Comparison of ENCODE assay signal across 12 mouse cellular contexts in the genomic region with DNA sequence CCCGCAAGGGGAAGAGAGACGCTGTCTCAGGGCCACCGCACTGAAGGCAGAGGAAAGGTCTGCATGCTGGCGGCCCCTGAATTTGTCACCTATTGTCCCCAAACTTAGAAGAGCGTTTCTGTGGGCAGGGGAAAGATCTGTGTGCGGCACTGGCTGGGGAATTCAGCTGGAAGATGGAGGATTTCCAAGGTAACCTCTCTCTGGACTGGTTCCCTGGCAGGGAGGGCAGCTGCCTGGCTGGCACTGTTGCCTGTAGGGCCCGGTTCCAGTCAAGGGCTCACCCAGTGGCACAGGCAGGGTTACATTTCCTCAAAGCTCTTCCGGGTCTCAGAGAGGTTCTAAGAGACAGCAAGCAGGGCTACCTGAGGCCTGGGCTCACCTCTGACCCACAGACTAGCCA.
DNase-seq lines count a peak whose midpoint lies in the region; ATAC-seq lines count a peak whose summit lies in the region.
"Had no signal": no experiment of that assay in that cellular context is flagged by ENCODE, and none has a peak within 500 bp of the region (broad histone marks: within the 10 kb centered on the region; RNA-seq: fewer than 3 reads in every experiment).

No protein-coding gene starts in this region.

- H3K36me3 ChIP-seq in hindbrain, embryonic 14.5 days (replicated peaks; ENCODE audit: control insufficient read depth, insufficient read depth): no peaks in the 10 kb centered on the region
- H3K36me3 ChIP-seq in hindbrain, embryonic 11.5 days (ENCODE audit: control insufficient read depth, insufficient read depth, low read length): no peaks in the 10 kb centered on the region
- H3K36me3 ChIP-seq: G1E had no signal

- H3K9ac ChIP-seq in hindbrain, embryonic 14.5 days: no peak overlapping the region
- H3K9ac ChIP-seq in hindbrain, embryonic 11.5 days (ENCODE audit: low read depth, low read length): no peak overlapping the region

- ATAC-seq in hindbrain, embryonic 14.5 days (ENCODE audit: low FRiP score): 0 out of 2 replicates have a peak, but pooled peaks have one; percentile 40
- ATAC-seq in hindbrain, embryonic 11.5 days (ENCODE audit: low FRiP score): no peak
- ATAC-seq: activated CD4-positive, CD25-positive, alpha-beta regulatory T cell, adult 4 months had no signal

- H3K27ac ChIP-seq in hindbrain, embryonic 14.5 days: no peak overlapping the region
- no peak overlapping the region for H3K27ac ChIP-seq in hindbrain, embryonic 11.5 days (ENCODE audit: low read depth, low read length)

- H3K9me3 ChIP-seq in hindbrain, embryonic 14.5 days (ENCODE audit: control insufficient read depth, low read length): no peaks in the 10 kb centered on the region
- no peaks in the 10 kb centered on the region for H3K9me3 ChIP-seq in hindbrain, embryonic 11.5 days (ENCODE audit: control insufficient read depth, low read length)

- no peak overlapping the region for H3K4me2 ChIP-seq in hindbrain, embryonic 14.5 days (replicated peaks)
- H3K4me2 ChIP-seq in hindbrain, embryonic 11.5 days (replicated peaks; ENCODE audit: low read depth, low read length): no peak overlapping the region
- H3K4me2 ChIP-seq: midbrain, embryonic 11.5 days had no signal

- no peak overlapping the region for H3K4me3 ChIP-seq in hindbrain, embryonic 14.5 days (replicated peaks; ENCODE audit: low read length)
- no peak overlapping the region for H3K4me3 ChIP-seq in hindbrain, embryonic 11.5 days (ENCODE audit: low read depth, low read length)

- H3K27me3 ChIP-seq in hindbrain, embryonic 14.5 days (ENCODE audit: control insufficient read depth, insufficient read depth, low read length): 0 out of 2 replicates have a peak, but pooled peaks cover 4% of the 10 kb centered on the region
- H3K27me3 ChIP-seq in hindbrain, embryonic 11.5 days (ENCODE audit: control insufficient read depth, insufficient read depth, low read length): no peaks in the 10 kb centered on the region

- DNase-seq in adrenal gland, adult 2 months: peak; percentile 25
- DNase-seq in adrenal gland, adult 8-10 months: no peak
- no peak for DNase-seq in hindbrain, embryonic 14.5 days (ENCODE audit: low spot score)
- DNase-seq in hindbrain, embryonic 11.5 days (ENCODE audit: low spot score): no peak
- DNase-seq in adipocyte (ENCODE audit: low spot score): peak; percentile 73
- peak; percentile 56 for DNase-seq in gastrocnemius, adult 18-20 months (ENCODE audit: low spot score)
- no peak for DNase-seq in urinary bladder, postnatal 25 days (ENCODE audit: low spot score)
- no peak for DNase-seq in layer of hippocampus, postnatal 36 days
- DNase-seq: kidney, postnatal 25 days had no signal

- H3K4me1 ChIP-seq in hindbrain, embryonic 14.5 days (replicated peaks; ENCODE audit: control insufficient read depth, insufficient read depth, low read length): no peaks in the 10 kb centered on the region
- peaks cover 3% of the 10 kb centered on the region; the same call in 1 of the 2 replicates for H3K4me1 ChIP-seq in hindbrain, embryonic 11.5 days (replicated peaks; ENCODE audit: control insufficient read depth, insufficient read depth, low read length)

- 64% methylated on average over 8 of the region's 8 CpGs for WGBS in hindbrain, embryonic 14.5 days
- 83% methylated on average over 8 of the region's 8 CpGs for WGBS in hindbrain, embryonic 11.5 days

Comparison
In these comparisons a context has a peak if more than half of its experiments do, and no peak if none do; other contexts are left out.
1. DNase-seq: peak in adrenal gland, adult 2 months (single experiment), adipocyte (single experiment) and gastrocnemius, adult 18-20 months (single experiment); none in adrenal gland, adult 8-10 months (single experiment), hindbrain, embryonic 14.5 days (single experiment), hindbrain, embryonic 11.5 days (single experiment), urinary bladder, postnatal 25 days (single experiment) and layer of hippocampus, postnatal 36 days (0 of 2).